Mouse (Mus musculus) limb, embryonic 14.5 days (tissue): Measurements from ENCODE around the gene Car5a. TPM values are rescaled to one million over a fixed set of nuclear protein-coding genes. Genes with fewer than 3 reads are reported as not detected.

Source experiments
- ATAC-seq: fragments of 200-750 bp; cut with Nextera tagmentation; 2 replicates; pipeline ENCODE4 v1.8.0; 2017; ENCODE audit warnings: low read depth, moderate number of reproducible peaks, moderate TSS enrichment; ENCODE audit not compliant: low FRiP score
- DNase-seq: peaks from one replicate; pipeline ENCODE4 v3.0.0-alpha.2; 2015; ENCODE audit warnings: low spot score
- H3K27ac ChIP-seq: fragments of 300-500 bp; sonication (generic); replicated peaks from 2 replicates; pipeline ENCODE4 v1.5.1; 2014; ENCODE audit warnings: low read depth, mild to moderate bottlenecking, low read length, moderate library complexity, mixed read lengths
- H3K27me3 ChIP-seq: fragments of 300-500 bp; sonication (generic); 2 replicates; pipeline ENCODE4 v1.6.1; 2014; ENCODE audit warnings: low read length, mixed read lengths; ENCODE audit not compliant: control insufficient read depth, insufficient read depth
- H3K36me3 ChIP-seq: fragments of 300-500 bp; sonication (generic); 2 replicates; pipeline ENCODE4 v1.6.1; 2014; ENCODE audit warnings: mild to moderate bottlenecking, low read length, moderate library complexity, mixed read lengths; ENCODE audit not compliant: control insufficient read depth, insufficient read depth
- H3K4me1 ChIP-seq: fragments of 300-500 bp; sonication (generic); 2 replicates; pipeline ENCODE4 v1.6.1; 2014; ENCODE audit warnings: antibody characterized with exemption, low read length, mixed read lengths; ENCODE audit not compliant: control insufficient read depth, insufficient read depth
- H3K4me2 ChIP-seq: fragments of 300-500 bp; sonication (generic); replicated peaks from 2 replicates; pipeline ENCODE4 v1.6.1; 2014; ENCODE audit warnings: low read depth, mild to moderate bottlenecking, low read length, moderate library complexity; ENCODE audit not compliant: severe bottlenecking
- H3K4me3 ChIP-seq: fragments of 300-500 bp; sonication (generic); replicated peaks from 2 replicates; pipeline ENCODE4 v1.5.1; 2014; ENCODE audit warnings: low read length
- H3K9ac ChIP-seq: fragments of 300-500 bp; sonication (generic); 2 replicates; pipeline ENCODE4 v1.6.1; 2014; ENCODE audit warnings: mild to moderate bottlenecking, low read depth, low read length, moderate library complexity; ENCODE audit not compliant: severe bottlenecking
- H3K9me3 ChIP-seq: fragments of 300-500 bp; sonication (generic); 2 replicates; pipeline ENCODE4 v1.6.1; 2016; ENCODE audit warnings: low read length; ENCODE audit not compliant: control insufficient read depth
- POLR2A ChIP-seq: fragments of 200-500 bp; IDR thresholded peaks from 2 replicates; pipeline ENCODE4 v1.8.0; 2012; ENCODE audit warnings: inconsistent platforms, mild to moderate bottlenecking, moderate library complexity, borderline replicate concordance; ENCODE audit not compliant: insufficient read depth, insufficient read length; ENCODE audit errors: extremely low read depth
- WGBS: fragments of 180-500 bp; shearing (Covaris S2); extraction: QIAGEN DNeasy Blood & Tissue Kit; methylation state at CpG from one replicate; pipeline ENCODE4 v1.1.7; 2014; 5-methylcytosine and 5-hydroxymethylcytosine counted together
- polyA plus RNA-seq, 2 experiments: library from polyadenylated mRNA; depleted of rRNA in 1 of 2; stranded (reverse) in 1 of 2; unstranded in 1 of 2; fragments of >200 nt; fragmentation: Nextera tagmentation in 1 of 2; extraction: Ambion mirVana in 1 of 2; gene quantifications; 2 replicates each; pipeline versions ENCODE4 v1.2.1 to v1.2.3; 2012 to 2014

Gene Car5a
- polyA plus RNA-seq, 2 experiments, result not detected

GRCm38 (mm10) chr8:121896476-121897145 is 48.1 kb downstream of the Car5a start:
- H3K27ac ChIP-seq, result no peak overlapping the region
- no peak overlapping the region for H3K4me2 ChIP-seq
- peaks cover 20% of the 10 kb centered on the region for H3K4me1 ChIP-seq
- no peak overlapping the region for H3K4me3 ChIP-seq
- no peak for TF ChIP-seq POLR2A
- H3K9me3 ChIP-seq, result no peaks in the 10 kb centered on the region
- 50% methylated on average over 12 of the region's 12 CpGs for WGBS
- H3K27me3 ChIP-seq, result no peaks in the 10 kb centered on the region
- H3K9ac ChIP-seq, result no peak overlapping the region
- H3K36me3 ChIP-seq, result peaks cover 12% of the 10 kb centered on the region; the same call in 1 of the 2 replicates
- ATAC-seq, result no peak
- no peak for DNase-seq

- DNase-seq (no peak), ATAC-seq (no peak)
- no peak for TF ChIP-seq POLR2A
- Histone ChIP-seq H3K4me3 (no peak overlapping the region), H3K9me3 (no peaks in the 10 kb centered on the region), H3K9ac (no peak overlapping the region), H3K4me1 (peaks cover 20% of the 10 kb centered on the region), H3K36me3 (peaks cover 12% of the 10 kb centered on the region; the same call in 1 of the 2 replicates), H3K27me3 (no peaks in the 10 kb centered on the region), H3K4me2 (no peak overlapping the region), H3K27ac (no peak overlapping the region)
- WGBS, result 85% methylated on average over 7 of the region's 7 CpGs
These were observed 48.8 kb downstream of the Car5a start for GRCm38 (mm10) chr8:121895910-121896309.

GRCm38 (mm10) chr8:121892875-121893274 is 51.8 kb downstream of the Car5a start:
- WGBS, result 87% methylated on average over 5 of the region's 5 CpGs
- TF ChIP-seq POLR2A, result no peak
- Histone ChIP-seq H3K4me1 (peaks cover 7% of the 10 kb centered on the region; the same call in 1 of the 2 replicates), H3K9ac (no peak overlapping the region), H3K27me3 (no peaks in the 10 kb centered on the region), H3K4me2 (no peak overlapping the region), H3K9me3 (no peaks in the 10 kb centered on the region), H3K36me3 (peaks cover 12% of the 10 kb centered on the region; the same call in 1 of the 2 replicates), H3K4me3 (no peak overlapping the region), H3K27ac (no peak overlapping the region)
- ATAC-seq (no peak), DNase-seq (no peak)

DNA sequence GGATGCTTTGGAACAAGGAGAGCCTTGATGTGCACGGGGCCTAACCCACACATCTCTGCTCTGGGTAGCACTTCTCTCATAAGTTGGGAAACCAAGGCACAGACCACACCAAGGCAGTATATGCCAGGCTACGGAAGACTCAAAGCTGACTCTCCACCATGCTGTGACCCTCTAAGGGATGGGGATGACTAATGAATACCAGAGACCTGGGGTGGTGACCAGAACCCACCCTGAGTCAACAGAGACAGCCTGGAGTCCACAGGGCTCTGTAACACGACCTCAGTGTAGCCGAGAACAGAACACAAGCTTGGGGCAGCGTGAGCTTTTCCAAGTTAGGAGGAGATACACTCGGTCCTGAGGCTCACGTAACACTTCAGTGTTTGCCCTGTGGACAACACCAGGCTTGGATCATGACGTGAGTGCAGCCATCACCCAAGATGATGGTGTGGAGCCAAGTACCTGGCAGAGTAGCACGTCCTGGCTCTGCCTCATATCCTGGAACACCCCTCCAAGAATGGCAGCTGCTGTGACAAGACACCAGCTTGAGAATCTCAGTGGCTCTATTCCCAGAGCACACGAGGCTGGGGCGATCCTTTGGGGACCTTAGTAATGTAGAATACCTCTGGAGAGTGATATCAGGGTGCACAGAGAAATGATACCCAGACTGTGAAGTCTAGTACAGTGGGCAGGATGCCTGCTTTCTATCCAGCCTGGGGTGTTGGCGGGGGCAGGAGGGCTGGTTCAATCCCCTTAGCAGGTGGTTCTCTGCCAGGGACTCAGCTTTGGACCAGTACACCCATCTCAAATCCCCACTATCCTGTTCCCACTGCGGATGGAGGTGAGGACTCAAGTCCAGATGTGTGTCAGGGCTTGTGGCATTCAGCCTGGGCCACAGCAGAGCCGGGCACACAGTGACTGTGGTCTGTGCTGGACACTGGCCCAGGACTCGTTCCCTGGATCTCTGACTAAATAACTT is 54.6 kb downstream of the Car5a start:
- Histone ChIP-seq H3K27ac (no peak overlapping the region), H3K9me3 (no peaks in the 10 kb centered on the region), H3K36me3 (peaks cover 25% of the 10 kb centered on the region), H3K4me3 (no peak overlapping the region), H3K4me2 (no peak overlapping the region), H3K27me3 (no peaks in the 10 kb centered on the region), H3K4me1 (no peaks in the 10 kb centered on the region), H3K9ac (no peak overlapping the region)
- 74% methylated on average over 15 of the region's 15 CpGs for WGBS
- ATAC-seq, result no peak
- TF ChIP-seq POLR2A, result no peak
- no peak for DNase-seq

DNA sequence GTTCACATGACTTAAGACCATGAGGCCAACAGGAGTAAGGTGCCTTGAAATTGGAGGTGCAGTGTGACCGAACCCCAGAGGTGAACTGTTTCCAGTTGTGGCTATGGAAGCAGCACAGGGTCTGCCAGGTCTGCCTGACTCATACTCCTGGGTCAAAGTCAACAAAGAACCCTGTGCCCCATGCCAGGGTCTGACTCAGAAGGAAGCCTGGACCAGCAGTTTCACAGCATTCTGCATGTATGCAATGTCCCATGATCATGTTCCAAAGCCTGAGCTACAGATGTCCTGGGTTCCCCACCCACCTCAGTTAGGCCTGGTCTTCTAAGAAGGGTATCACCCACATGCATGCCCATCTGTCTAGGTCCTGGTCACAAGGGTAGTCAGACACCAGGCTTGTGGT is 55.4 kb downstream of the Car5a start:
- H3K36me3 ChIP-seq, result peaks cover 20% of the 10 kb centered on the region
- H3K27me3 ChIP-seq, result no peaks in the 10 kb centered on the region
- H3K9me3 ChIP-seq, result no peaks in the 10 kb centered on the region
- no peak overlapping the region for H3K27ac ChIP-seq
- no peak overlapping the region for H3K9ac ChIP-seq
- DNase-seq, result no peak
- TF ChIP-seq POLR2A, result no peak
- no peak overlapping the region for H3K4me3 ChIP-seq
- H3K4me1 ChIP-seq, result no peaks in the 10 kb centered on the region
- ATAC-seq, result no peak
- no peak overlapping the region for H3K4me2 ChIP-seq
- WGBS, result 90% methylated on average over 1 of the region's 1 CpGs
